Mouse (Mus musculus) heart, adult 10 weeks (tissue): ENCODE results near the gene Mrps18a. TPM values are rescaled to one million over a fixed set of nuclear protein-coding genes. Genes with fewer than 3 reads are reported as not detected.

Experiments used
- polyA plus RNA-seq: library from polyadenylated mRNA; stranded (reverse); fragments of 350-450 nt; fragmentation: Illumina TruSeq; extraction: RNeasy Lipid Tissue Mini Kit (QIAGEN cat#74804); gene quantifications from one replicate; pipeline ENCODE4 v1.2.3, GENCODE M21; 2014; ENCODE audit warnings: low read depth, low replicate concordance

Mrps18a gene
- 127 TPM for polyA plus RNA-seq

DNA sequence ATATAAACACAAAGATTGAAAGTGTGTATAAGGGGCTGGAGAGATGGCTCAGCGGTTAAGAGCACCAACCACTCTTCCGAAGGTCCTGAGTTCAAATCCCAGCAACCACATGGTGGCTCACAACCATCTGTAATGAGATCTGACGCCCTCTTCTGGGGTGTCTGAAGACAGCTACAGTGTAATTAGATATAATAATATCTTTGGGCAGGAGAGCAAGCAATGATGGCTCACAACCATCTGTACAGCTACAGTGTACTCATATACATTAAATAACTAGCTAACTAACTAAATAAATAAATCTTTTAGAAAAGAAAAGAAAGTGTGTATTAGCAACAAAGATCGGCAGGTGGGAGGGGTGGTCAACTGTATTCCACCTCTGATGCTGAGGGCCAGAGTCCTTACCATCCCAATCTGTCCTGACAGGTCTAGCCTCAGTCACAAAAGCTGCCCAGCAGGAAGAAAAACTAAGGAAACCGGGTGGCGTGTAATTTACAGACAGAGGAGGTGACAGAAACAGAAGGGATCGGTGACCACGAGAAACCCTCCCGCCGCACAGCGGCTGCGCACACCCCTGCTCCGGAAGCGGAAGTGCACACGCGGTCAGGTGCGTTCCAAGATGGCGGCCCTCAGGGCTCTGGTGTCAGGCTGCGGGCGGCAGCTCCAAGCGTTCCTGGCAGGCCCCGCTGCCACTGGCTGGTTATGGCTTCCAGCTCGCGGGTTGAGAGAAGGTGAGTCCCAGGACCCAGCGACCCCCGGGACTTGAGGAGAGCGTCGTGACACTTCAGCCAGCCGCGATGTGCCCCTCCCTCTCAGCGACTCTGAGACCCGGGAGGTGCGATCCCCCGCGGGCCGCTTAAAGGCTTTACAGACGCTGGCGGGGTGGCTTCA, at the start of gene Mrps18a:
TSS of gene Mrps18a (plus strand) at position 585 of the 888 bp plus-strand sequence.

DNA sequence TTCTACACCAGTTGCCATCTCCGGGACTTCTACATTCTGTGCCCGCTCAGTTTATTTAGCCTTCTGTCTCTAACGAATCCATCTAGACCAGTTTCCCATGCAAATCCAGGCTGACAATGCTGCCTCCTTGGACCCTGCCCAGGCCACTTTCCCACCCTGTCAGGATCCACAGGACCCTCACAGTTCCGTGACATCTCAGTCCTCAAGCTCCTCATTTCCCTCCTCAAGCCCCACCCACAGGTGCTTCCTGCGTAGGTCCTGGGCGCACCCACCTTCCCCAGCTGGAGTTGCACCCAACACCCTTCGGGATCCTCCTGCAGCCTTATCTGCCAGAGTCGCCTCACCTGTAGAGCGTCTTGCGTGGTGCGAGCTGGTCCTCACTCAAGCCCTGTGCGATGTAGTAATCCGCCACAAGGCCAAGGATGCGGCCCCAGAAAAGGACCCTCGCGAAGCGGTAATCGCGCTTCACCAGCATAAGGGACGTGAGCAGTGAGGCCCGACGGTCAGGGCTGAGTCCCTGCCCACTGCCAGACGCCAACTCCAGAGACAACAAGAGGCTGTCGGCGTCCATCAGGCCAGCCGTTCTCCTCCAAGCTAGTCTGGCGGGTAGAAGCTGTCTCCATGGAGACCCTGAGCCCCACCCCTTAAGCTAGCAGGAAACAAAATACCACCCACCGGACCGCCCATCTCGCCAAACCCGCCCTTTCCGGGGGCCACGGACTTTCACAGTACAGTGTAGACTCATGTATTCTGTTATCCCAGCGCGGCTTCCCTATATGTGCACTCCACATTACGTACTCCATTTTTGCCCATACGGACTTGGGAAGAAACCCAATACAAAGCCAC, 33.0 kb downstream of the Mrps18a start, which contains the start of gene Rsph9:
TSS of gene Rsph9 (minus strand) at position 639 of the 846 bp plus-strand sequence.

DNA sequence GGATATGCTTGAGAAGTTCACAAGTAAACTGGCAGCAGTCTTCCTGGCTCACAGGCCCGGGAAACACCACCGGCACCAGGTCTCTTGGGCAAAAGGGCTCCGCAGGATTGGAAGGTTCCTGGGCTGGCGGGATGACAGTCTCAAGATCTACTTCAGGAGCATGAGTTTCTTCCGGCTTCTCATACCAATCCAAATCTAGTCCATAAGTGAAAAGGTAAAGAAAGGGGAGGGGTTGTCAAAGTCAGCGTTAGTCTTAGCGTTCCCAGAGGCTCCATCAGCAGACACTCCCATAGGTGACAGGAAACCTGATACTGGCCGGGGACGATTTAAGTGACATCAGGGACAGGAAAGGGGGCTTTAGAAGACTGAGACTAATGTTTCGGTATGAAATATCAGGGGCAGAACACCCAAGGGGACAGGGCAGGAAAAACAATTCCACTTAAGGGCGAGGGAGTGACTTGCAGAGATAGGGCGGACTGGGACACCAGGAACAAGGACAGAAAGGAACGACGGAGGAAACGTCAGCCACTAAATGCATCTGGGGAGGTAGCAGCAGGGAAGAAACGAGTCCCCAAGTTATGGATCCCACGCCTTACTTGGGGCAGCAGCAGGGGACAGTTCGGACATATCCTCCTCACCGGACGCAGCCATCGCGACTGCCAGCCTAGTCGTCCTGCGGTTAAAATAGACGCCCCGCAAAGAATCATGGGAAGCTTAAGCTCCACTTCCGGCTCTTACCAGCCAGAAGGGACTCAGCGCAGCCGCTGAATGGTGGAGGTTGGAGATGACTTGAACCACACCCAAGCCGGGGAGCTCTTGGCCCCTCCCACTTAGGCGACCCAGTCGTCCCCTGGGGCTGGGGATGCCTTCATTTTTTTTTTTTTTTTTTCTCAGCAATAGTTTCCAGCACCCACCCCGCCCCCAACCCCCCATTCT, 42.3 kb downstream of the Mrps18a start, which contains the start of gene Mad2l1bp:
TSS of gene Mad2l1bp (minus strand) at position 707 of the 936 bp plus-strand sequence.

DNA sequence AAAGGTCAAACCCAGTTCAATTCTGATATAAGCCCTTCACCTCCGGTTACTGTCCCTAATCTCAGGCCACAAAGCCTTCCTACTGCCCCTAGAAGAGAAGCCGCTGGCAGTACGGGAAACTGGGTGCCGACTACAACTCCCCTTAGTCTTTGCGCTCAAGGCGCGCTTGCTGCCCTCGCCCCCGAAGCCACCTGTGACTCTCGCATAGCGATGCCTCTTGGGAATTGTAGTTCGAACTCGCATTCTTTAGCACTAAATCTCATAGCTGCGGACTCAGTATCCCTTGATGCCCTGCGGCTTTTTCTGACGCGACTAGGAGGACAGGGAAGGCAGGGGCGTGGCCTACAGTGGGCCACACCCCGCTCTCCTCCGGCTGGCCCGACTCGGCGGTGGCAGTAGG, 49.9 kb downstream of the Mrps18a start, which contains the start of gene Gtpbp2:
TSS of gene Gtpbp2 (plus strand) at position 347 of the 400 bp plus-strand sequence.

Other genes starting within 250 kb of the Mrps18a start
- 517 TPM for gene Vegfa, start 78.6 kb upstream of the Mrps18a start, polyA plus RNA-seq
- gene Rsph9, start 33.2 kb downstream of the Mrps18a start, polyA plus RNA-seq, result 0.68 TPM
- gene Mad2l1bp, start 42.6 kb downstream of the Mrps18a start, polyA plus RNA-seq, result 20.1 TPM
- gene Gtpbp2, start 50.0 kb downstream of the Mrps18a start, polyA plus RNA-seq, result 87.3 TPM
- 5.9 TPM for gene Polh, start 91.7 kb downstream of the Mrps18a start, polyA plus RNA-seq
- gene Xpo5, start 91.8 kb downstream of the Mrps18a start, polyA plus RNA-seq, result 19.4 TPM
- 19.8 TPM for gene Polr1c, start 137.1 kb downstream of the Mrps18a start, polyA plus RNA-seq
- gene Yipf3, start 137.1 kb downstream of the Mrps18a start, polyA plus RNA-seq, result 59.4 TPM
- not detected for gene Lrrc73, start 142.5 kb downstream of the Mrps18a start, polyA plus RNA-seq
- 31.8 TPM for gene Tjap1, start 172.0 kb downstream of the Mrps18a start, polyA plus RNA-seq
- gene Dlk2, start 186.4 kb downstream of the Mrps18a start, polyA plus RNA-seq, result not detected
- 4.1 TPM for gene Abcc10, start 217.4 kb downstream of the Mrps18a start, polyA plus RNA-seq